Mouse (Mus musculus): ENCODE data around the gene Col16a1. TPM values are rescaled to one million over a fixed set of nuclear protein-coding genes. Genes with fewer than 3 reads are reported as not detected.

Gene Col16a1
- 36.3 and 45.1 TPM in 2 replicates for polyA plus RNA-seq (2015; fragmentation: Nextera tagmentation; extraction: Ambion mirVana)

- H3K27ac ChIP-seq (ENCODE audit: low read length): peak within 1 kb of the TSS; percentile 94
- no peaks in the 10 kb centered on the region for H3K9me3 ChIP-seq (ENCODE audit: control insufficient read depth, low read length)
- H3K27me3 ChIP-seq (replicated peaks; ENCODE audit: control insufficient read depth, insufficient read depth, low read length): no peaks in the 10 kb centered on the region
- H3K36me3 ChIP-seq (ENCODE audit: control insufficient read depth, insufficient read depth, low read length): no peaks in the 10 kb centered on the region
- peak; percentile 86 for ATAC-seq
- H3K4me1 ChIP-seq (ENCODE audit: control insufficient read depth, insufficient read depth, low read length): peaks cover 36% of the 10 kb centered on the region
- H3K4me2 ChIP-seq (ENCODE audit: low read depth, low read length): peak within 1 kb of the TSS; percentile 80
- H3K4me3 ChIP-seq (ENCODE audit: low read length): peak within 1 kb of the TSS; percentile 55
- 3% methylated on average over 46 of the region's 46 CpGs for WGBS
- H3K9ac ChIP-seq (ENCODE audit: low read depth, low read length): peak within 1 kb of the TSS; percentile 80
Observed at GRCm38 (mm10) chr4:130047331-130048202, at the start of gene Col16a1. Gene Col16a1 (plus strand): TSS chr4:130047840.

- H3K9ac ChIP-seq (ENCODE audit: low read depth, low read length): no peak overlapping the region
- H3K4me2 ChIP-seq (ENCODE audit: low read depth, low read length): no peak overlapping the region
- ATAC-seq: no peak
- H3K36me3 ChIP-seq (ENCODE audit: control insufficient read depth, insufficient read depth, low read length): no peaks in the 10 kb centered on the region
- 0 out of 2 replicates have a peak, but pooled peaks cover 6% of the 10 kb centered on the region for H3K4me1 ChIP-seq (ENCODE audit: control insufficient read depth, insufficient read depth, low read length)
- H3K27me3 ChIP-seq (replicated peaks; ENCODE audit: control insufficient read depth, insufficient read depth, low read length): 0 out of 2 replicates have a peak, but pooled peaks cover 11% of the 10 kb centered on the region
- 59% methylated on average over 11 of the region's 11 CpGs for WGBS
- H3K4me3 ChIP-seq (ENCODE audit: low read length): no peak overlapping the region
- no peak overlapping the region for H3K27ac ChIP-seq (ENCODE audit: low read length)
- H3K9me3 ChIP-seq (ENCODE audit: control insufficient read depth, low read length): no peaks in the 10 kb centered on the region
Observed at GRCm38 (mm10) chr4:129998124-129998523, 49.5 kb upstream of the Col16a1 start.

- Histone ChIP-seq H3K9me3 (ENCODE audit: control insufficient read depth, low read length) (no peaks in the 10 kb centered on the region), H3K36me3 (ENCODE audit: control insufficient read depth, insufficient read depth, low read length) (no peaks in the 10 kb centered on the region), H3K4me2 (ENCODE audit: low read depth, low read length) (no peak overlapping the region), H3K4me1 (ENCODE audit: control insufficient read depth, insufficient read depth, low read length) (peaks cover 9% of the 10 kb centered on the region; the same call in 1 of the 2 replicates), H3K27me3 (replicated peaks; ENCODE audit: control insufficient read depth, insufficient read depth, low read length) (0 out of 2 replicates have a peak, but pooled peaks cover 14% of the 10 kb centered on the region), H3K9ac (ENCODE audit: low read depth, low read length) (no peak overlapping the region), H3K4me3 (ENCODE audit: low read length) (no peak overlapping the region), H3K27ac (ENCODE audit: low read length) (no peak overlapping the region)
- 39% methylated on average over 5 of the region's 5 CpGs for whole genome bisulfite sequencing
- ATAC-seq: no peak
Observed at GRCm38 (mm10) chr4:130001710-130002109, 45.9 kb upstream of the Col16a1 start.

- Histone ChIP-seq H3K36me3 (ENCODE audit: control insufficient read depth, insufficient read depth, low read length) (no peaks in the 10 kb centered on the region), H3K27me3 (replicated peaks; ENCODE audit: control insufficient read depth, insufficient read depth, low read length) (peaks cover 17% of the 10 kb centered on the region; the same call in 1 of the 2 replicates), H3K4me3 (ENCODE audit: low read length) (no peak overlapping the region), H3K27ac (ENCODE audit: low read length) (no peak overlapping the region), H3K9me3 (ENCODE audit: control insufficient read depth, low read length) (no peaks in the 10 kb centered on the region), H3K4me1 (ENCODE audit: control insufficient read depth, insufficient read depth, low read length) (peaks cover 11% of the 10 kb centered on the region; the same call in 1 of the 2 replicates), H3K9ac (ENCODE audit: low read depth, low read length) (no peak overlapping the region), H3K4me2 (ENCODE audit: low read depth, low read length) (no peak overlapping the region)
- ATAC-seq: no peak
- 66% methylated on average over 10 of the region's 10 CpGs for WGBS
Observed at GRCm38 (mm10) chr4:130002157-130002556, 45.5 kb upstream of the Col16a1 start.

GRCm38 (mm10) chr4:130005593-130005992 lies 42.0 kb upstream of the Col16a1 start:
- Histone ChIP-seq H3K4me3 (ENCODE audit: low read length) (no peak overlapping the region), H3K9ac (ENCODE audit: low read depth, low read length) (no peak overlapping the region), H3K36me3 (ENCODE audit: control insufficient read depth, insufficient read depth, low read length) (no peaks in the 10 kb centered on the region), H3K9me3 (ENCODE audit: control insufficient read depth, low read length) (no peaks in the 10 kb centered on the region), H3K27ac (ENCODE audit: low read length) (no peak overlapping the region), H3K4me1 (ENCODE audit: control insufficient read depth, insufficient read depth, low read length) (peaks cover 11% of the 10 kb centered on the region; the same call in 1 of the 2 replicates), H3K27me3 (replicated peaks; ENCODE audit: control insufficient read depth, insufficient read depth, low read length) (peaks cover 20% of the 10 kb centered on the region; the same call in 1 of the 2 replicates), H3K4me2 (ENCODE audit: low read depth, low read length) (no peak overlapping the region)
- ATAC-seq: no peak
- WGBS: 62% methylated on average over 9 of the region's 9 CpGs

GRCm38 (mm10) chr4:130006533-130006932 lies 41.1 kb upstream of the Col16a1 start:
- no peaks in the 10 kb centered on the region for H3K9me3 ChIP-seq (ENCODE audit: control insufficient read depth, low read length)
- WGBS: 14% methylated on average over 25 of the region's 25 CpGs
- peak overlapping the region; percentile 36 for H3K4me3 ChIP-seq (ENCODE audit: low read length)
- peaks cover 11% of the 10 kb centered on the region; the same call in 1 of the 2 replicates for H3K4me1 ChIP-seq (ENCODE audit: control insufficient read depth, insufficient read depth, low read length)
- peaks cover 20% of the 10 kb centered on the region; the same call in 1 of the 2 replicates for H3K27me3 ChIP-seq (replicated peaks; ENCODE audit: control insufficient read depth, insufficient read depth, low read length)
- peak; percentile 45 for ATAC-seq
- no peak overlapping the region for H3K27ac ChIP-seq (ENCODE audit: low read length)
- peak overlapping the region; percentile 65 for H3K4me2 ChIP-seq (ENCODE audit: low read depth, low read length)
- no peaks in the 10 kb centered on the region for H3K36me3 ChIP-seq (ENCODE audit: control insufficient read depth, insufficient read depth, low read length)
- H3K9ac ChIP-seq (ENCODE audit: low read depth, low read length): peak overlapping the region; percentile 53

GRCm38 (mm10) chr4:130009043-130009442 lies 38.6 kb upstream of the Col16a1 start:
- no peaks in the 10 kb centered on the region for H3K36me3 ChIP-seq (ENCODE audit: control insufficient read depth, insufficient read depth, low read length)
- no peak overlapping the region for H3K4me3 ChIP-seq (ENCODE audit: low read length)
- H3K4me2 ChIP-seq (ENCODE audit: low read depth, low read length): no peak overlapping the region
- peaks cover 6% of the 10 kb centered on the region; the same call in 1 of the 2 replicates for H3K4me1 ChIP-seq (ENCODE audit: control insufficient read depth, insufficient read depth, low read length)
- no peak overlapping the region for H3K9ac ChIP-seq (ENCODE audit: low read depth, low read length)
- no peaks in the 10 kb centered on the region for H3K9me3 ChIP-seq (ENCODE audit: control insufficient read depth, low read length)
- no peak overlapping the region for H3K27ac ChIP-seq (ENCODE audit: low read length)
- ATAC-seq: no peak
- 72% methylated on average over 14 of the region's 14 CpGs for WGBS
- H3K27me3 ChIP-seq (replicated peaks; ENCODE audit: control insufficient read depth, insufficient read depth, low read length): peaks cover 20% of the 10 kb centered on the region; the same call in 1 of the 2 replicates

- H3K27ac ChIP-seq (ENCODE audit: low read length): no peak overlapping the region
- H3K4me1 ChIP-seq (ENCODE audit: control insufficient read depth, insufficient read depth, low read length): peaks cover 6% of the 10 kb centered on the region; the same call in 1 of the 2 replicates
- no peak overlapping the region for H3K4me3 ChIP-seq (ENCODE audit: low read length)
- H3K9me3 ChIP-seq (ENCODE audit: control insufficient read depth, low read length): no peaks in the 10 kb centered on the region
- H3K4me2 ChIP-seq (ENCODE audit: low read depth, low read length): no peak overlapping the region
- no peaks in the 10 kb centered on the region for H3K36me3 ChIP-seq (ENCODE audit: control insufficient read depth, insufficient read depth, low read length)
- no peak for ATAC-seq
- WGBS: 87% methylated on average over 4 of the region's 4 CpGs
- H3K27me3 ChIP-seq (replicated peaks; ENCODE audit: control insufficient read depth, insufficient read depth, low read length): peaks cover 17% of the 10 kb centered on the region
- H3K9ac ChIP-seq (ENCODE audit: low read depth, low read length): no peak overlapping the region
Observed at GRCm38 (mm10) chr4:130010723-130011122, 36.9 kb upstream of the Col16a1 start.

GRCm38 (mm10) chr4:130012234-130012633 lies 35.4 kb upstream of the Col16a1 start:
- Histone ChIP-seq H3K9me3 (ENCODE audit: control insufficient read depth, low read length) (no peaks in the 10 kb centered on the region), H3K4me2 (ENCODE audit: low read depth, low read length) (no peak overlapping the region), H3K36me3 (ENCODE audit: control insufficient read depth, insufficient read depth, low read length) (no peaks in the 10 kb centered on the region), H3K27me3 (replicated peaks; ENCODE audit: control insufficient read depth, insufficient read depth, low read length) (peaks cover 8% of the 10 kb centered on the region), H3K4me3 (ENCODE audit: low read length) (no peak overlapping the region), H3K4me1 (ENCODE audit: control insufficient read depth, insufficient read depth, low read length) (no peaks in the 10 kb centered on the region), H3K27ac (ENCODE audit: low read length) (no peak overlapping the region), H3K9ac (ENCODE audit: low read depth, low read length) (no peak overlapping the region)
- WGBS: 78% methylated on average over 6 of the region's 6 CpGs
- ATAC-seq: no peak
